In the genomic region with DNA sequence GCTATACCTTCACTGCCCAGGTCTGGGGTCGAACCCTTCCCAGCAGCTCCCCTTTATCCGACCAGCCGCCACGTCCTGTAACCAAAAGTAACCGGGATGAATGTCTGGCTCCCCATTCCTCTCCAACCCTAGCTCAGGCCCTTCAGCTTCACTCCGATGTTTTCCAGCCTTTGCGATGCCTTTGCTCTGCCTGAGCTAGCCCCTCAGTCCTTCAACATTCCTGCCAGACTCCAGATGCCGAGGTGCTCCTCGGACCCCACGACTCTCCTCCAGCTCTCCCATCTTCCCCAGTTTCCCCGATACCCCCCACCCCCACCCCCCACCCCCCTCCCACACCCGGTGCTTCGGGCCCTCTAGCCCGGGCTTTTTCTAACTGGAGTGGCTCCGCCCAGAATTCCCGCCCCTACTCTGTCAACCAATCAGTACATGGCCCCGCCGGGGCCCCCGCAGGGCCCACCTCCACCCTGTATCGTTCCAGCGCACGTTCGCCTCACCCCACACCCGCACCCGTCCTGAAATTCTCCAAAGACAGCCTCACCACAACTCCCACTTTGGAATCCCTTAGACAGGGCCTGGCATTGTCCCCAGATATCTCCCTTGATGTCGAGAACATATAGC, we compare ENCODE assay signal across 7 mouse cellular contexts. TPM values are rescaled to one million over a fixed set of nuclear protein-coding genes. Genes with fewer than 3 reads are reported as not detected.
DNase-seq lines count a peak whose midpoint lies in the region; ATAC-seq and TF ChIP-seq lines count a peak whose summit lies in the region.

No protein-coding gene starts in this region.

- H3K4me1 ChIP-seq in lung, postnatal 0 days (ENCODE audit: insufficient read depth, low read depth, low read length), result no peaks in the 10 kb centered on the region; the same call in 1 of the 2 replicates
- H3K4me1 ChIP-seq in forebrain, embryonic 12.5 days, result peaks cover 21% of the 10 kb centered on the region
- H3K4me1 ChIP-seq in hindbrain, embryonic 16.5 days (ENCODE audit: control insufficient read depth, insufficient read depth, low read depth, low read length), result peaks cover 3% of the 10 kb centered on the region; the same call in 1 of the 2 replicates
- H3K4me1 ChIP-seq in midbrain, embryonic 15.5 days, result 0 out of 2 replicates have a peak, but pooled peaks cover 9% of the 10 kb centered on the region

- peak; percentile 38 for DNase-seq in lung, postnatal 0 days (ENCODE audit: low spot score)
- no peak for DNase-seq in lung, postnatal 14 days
- no peak for DNase-seq in spleen, postnatal 14 days (ENCODE audit: low spot score in 2 of 2)

- peak overlapping the region; percentile 50 for H3K4me2 ChIP-seq in lung, postnatal 0 days (replicated peaks; ENCODE audit: low read depth, low read length)
- peak overlapping the region; percentile 49 for H3K4me2 ChIP-seq in forebrain, embryonic 12.5 days
- H3K4me2 ChIP-seq in hindbrain, embryonic 16.5 days (ENCODE audit: low read length), result peak overlapping the region; percentile 46
- peak overlapping the region; percentile 39 for H3K4me2 ChIP-seq in midbrain, embryonic 15.5 days

- TF ChIP-seq EP300 in lung, postnatal 0 days (IDR thresholded peaks at IDR 0.05), result no peak

- TF ChIP-seq CTCF in lung, postnatal 0 days (IDR thresholded peaks at IDR 0.05), result no peak

- WGBS in lung, postnatal 0 days, result 40% methylated on average over 26 of the region's 26 CpGs
- 56% methylated on average over 26 of the region's 26 CpGs for WGBS in forebrain, embryonic 12.5 days
- WGBS in hindbrain, embryonic 16.5 days, result 45% methylated on average over 26 of the region's 26 CpGs
- 49% methylated on average over 26 of the region's 26 CpGs for WGBS in midbrain, embryonic 15.5 days

- no peaks in the 10 kb centered on the region for H3K27me3 ChIP-seq in lung, postnatal 0 days (replicated peaks; ENCODE audit: insufficient read depth, low read length)
- peaks cover 23% of the 10 kb centered on the region; the same call in 1 of the 2 replicates for H3K27me3 ChIP-seq in forebrain, embryonic 12.5 days
- H3K27me3 ChIP-seq in hindbrain, embryonic 16.5 days (replicated peaks; ENCODE audit: control insufficient read depth, insufficient read depth, low read length), result no peaks in the 10 kb centered on the region; the same call in 1 of the 2 replicates
- no peaks in the 10 kb centered on the region for H3K27me3 ChIP-seq in midbrain, embryonic 15.5 days (replicated peaks)

- no peak overlapping the region for H3K27ac ChIP-seq in lung, postnatal 0 days (ENCODE audit: low read length)
- H3K27ac ChIP-seq in forebrain, embryonic 12.5 days, result 0 out of 2 replicates have a peak overlapping the region, but pooled peaks have one; percentile 15
- H3K27ac ChIP-seq in hindbrain, embryonic 16.5 days (ENCODE audit: low read depth, low read length), result no peak overlapping the region
- no peak overlapping the region for H3K27ac ChIP-seq in midbrain, embryonic 15.5 days

- peak; percentile 71 for ATAC-seq in lung, postnatal 0 days
- peak; percentile 33; the same call in 1 of the 2 replicates for ATAC-seq in forebrain, embryonic 12.5 days (ENCODE audit: low FRiP score)
- ATAC-seq in hindbrain, embryonic 16.5 days, result no peak
- no peak for ATAC-seq in midbrain, embryonic 15.5 days (replicated peaks)
- no peak for ATAC-seq in CD4-positive, CD25-positive, alpha-beta regulatory T cell, adult 4 months

- no peaks in the 10 kb centered on the region for H3K9me3 ChIP-seq in lung, postnatal 0 days (ENCODE audit: low read length)
- peaks cover 25% of the 10 kb centered on the region; the same call in 1 of the 2 replicates for H3K9me3 ChIP-seq in forebrain, embryonic 12.5 days
- H3K9me3 ChIP-seq in hindbrain, embryonic 16.5 days (ENCODE audit: control insufficient read depth, low read length), result peaks cover 10% of the 10 kb centered on the region
- H3K9me3 ChIP-seq in midbrain, embryonic 15.5 days, result no peaks in the 10 kb centered on the region

- H3K36me3 ChIP-seq in lung, postnatal 0 days (ENCODE audit: insufficient read depth, low read length), result no peaks in the 10 kb centered on the region
- no peaks in the 10 kb centered on the region for H3K36me3 ChIP-seq in forebrain, embryonic 12.5 days (replicated peaks)
- H3K36me3 ChIP-seq in hindbrain, embryonic 16.5 days (ENCODE audit: control insufficient read depth, insufficient read depth, low read length), result no peaks in the 10 kb centered on the region
- no peaks in the 10 kb centered on the region for H3K36me3 ChIP-seq in midbrain, embryonic 15.5 days (replicated peaks)

- H3K4me3 ChIP-seq in lung, postnatal 0 days (ENCODE audit: low read depth, low read length), result 0 out of 2 replicates have a peak overlapping the region, but pooled peaks have one; percentile 5
- H3K4me3 ChIP-seq in forebrain, embryonic 12.5 days (replicated peaks), result peak overlapping the region; percentile 24
- H3K4me3 ChIP-seq in hindbrain, embryonic 16.5 days (ENCODE audit: low read length), result peak overlapping the region; percentile 19
- H3K4me3 ChIP-seq in midbrain, embryonic 15.5 days, result 0 out of 2 replicates have a peak overlapping the region, but pooled peaks have one; percentile 13

- H3K9ac ChIP-seq in lung, postnatal 0 days (replicated peaks; ENCODE audit: low read depth), result no peak overlapping the region
- no peak overlapping the region for H3K9ac ChIP-seq in forebrain, embryonic 12.5 days
- H3K9ac ChIP-seq in hindbrain, embryonic 16.5 days (ENCODE audit: low read depth, low read length), result no peak overlapping the region; the same call in none of the 2 replicates
- H3K9ac ChIP-seq in midbrain, embryonic 15.5 days, result no peak overlapping the region

RNA-seq across cellular contexts. Expression of gene Mrpl23, which starts 45.4 kb away (rescaled TPM):
- 15.2 and 15.7 TPM in 2 replicates for polyA plus RNA-seq in lung, postnatal 0 days (2015; fragmentation: Nextera tagmentation; extraction: Ambion mirVana)
- 10.8 and 15.9 TPM in 2 replicates for polyA plus RNA-seq in forebrain, embryonic 12.5 days (2016; fragmentation: Nextera tagmentation; extraction: Ambion mirVana)
- 22.3 and 26.2 TPM in 2 replicates for polyA plus RNA-seq in hindbrain, embryonic 16.5 days (2015; fragmentation: Nextera tagmentation; extraction: Ambion mirVana)
- 22.4 and 24.0 TPM in 2 replicates for polyA plus RNA-seq in midbrain, embryonic 15.5 days (2015; fragmentation: Nextera tagmentation; extraction: Ambion mirVana)
- 1 to 10 TPM; 2.6 to 3.0 TPM for polyA plus RNA-seq in CD4-positive, CD25-positive, alpha-beta regulatory T cell, adult 4 months (2017; shearing (Covaris generic))

Comparison
In these comparisons a context has a peak if more than half of its experiments do, and no peak if none do; other contexts are left out.
1. ATAC-seq: peak in lung, postnatal 0 days (single experiment) and forebrain, embryonic 12.5 days (single experiment); none in hindbrain, embryonic 16.5 days (single experiment), midbrain, embryonic 15.5 days (single experiment) and CD4-positive, CD25-positive, alpha-beta regulatory T cell, adult 4 months (single experiment).
2. Peak in every context shown above with its lines, with median percentiles within 50 percentile points of each other: H3K4me2 ChIP-seq and H3K4me3 ChIP-seq.